Mouse (Mus musculus): ENCODE measurements at regions not wholly inside any gene's neighbourhood (a gene's known extent, or its start where the extent isn't known, plus 50 kb on each side); places are given as distances from the start of the nearest gene placed in this dataset.

GRCm38 (mm10) chr3:20986377-20986727 lies 619.4 kb upstream of the Agtr1b start (continued):
- TF ChIP-seq CHD2 (IDR thresholded peaks at IDR 0.05; ENCODE audit: low read length) (no peak), POLR2AphosphoS5 (IDR thresholded peaks at IDR 0.05; ENCODE audit: borderline replicate concordance, low read depth, low read length) (no peak), TBP (IDR thresholded peaks at IDR 0.05; ENCODE audit: low read depth, low read length) (no peak)

DNA sequence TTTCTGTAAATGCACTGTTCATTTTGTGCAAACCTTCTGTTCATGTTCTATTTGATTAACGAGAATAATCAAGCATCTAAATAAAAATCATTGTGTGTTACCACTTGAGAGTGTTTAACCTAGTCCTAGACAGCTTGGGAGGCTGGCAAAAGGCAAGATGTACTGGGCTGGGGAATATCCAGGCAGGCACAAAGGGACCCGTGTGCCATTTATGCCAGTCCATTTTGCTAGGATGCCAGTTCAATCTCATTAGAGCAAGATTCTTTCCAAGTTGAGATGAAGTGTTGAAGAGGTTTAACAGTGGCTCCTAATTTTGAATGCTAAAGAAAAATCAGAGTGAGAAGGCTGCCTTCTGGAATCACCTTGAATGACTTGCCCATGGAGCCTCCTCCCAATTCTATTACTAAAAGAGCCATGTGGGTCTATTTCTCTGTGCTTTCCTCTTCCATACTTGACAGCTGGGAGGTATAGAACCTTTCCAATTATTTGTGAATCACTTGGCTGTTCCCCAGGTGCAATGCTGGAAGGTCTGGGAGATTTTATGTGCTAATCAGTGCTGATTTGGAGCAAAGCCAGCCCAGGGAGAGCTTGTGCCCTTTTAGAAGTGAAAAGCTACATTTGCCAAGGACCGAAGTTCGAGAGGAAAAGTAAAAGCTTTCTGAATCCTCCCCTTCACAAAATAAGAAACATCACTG lies 618.9 kb upstream of the Agtr1b start:
- no peaks in the 10 kb centered on the region for H3K79me2 ChIP-seq (ENCODE audit: control insufficient read depth, insufficient read depth, low read length, poor library complexity)
- H3K36me3 ChIP-seq (ENCODE audit: control insufficient read depth in 1 of 2, insufficient read depth in 2 of 2, low read length in 2 of 2) = no peaks in the 10 kb centered on the region; a peak in 1 of 4 replicates
- H3K27ac ChIP-seq (ENCODE audit: control insufficient read depth, low read depth, low read length) = no peak overlapping the region
- DNase-seq (ENCODE audit: low read depth, low spot score) = no peak
- H3K4me1 ChIP-seq (ENCODE audit: control insufficient read depth in 1 of 2, insufficient read depth in 2 of 2, low read length in 2 of 2) = no peaks in the 10 kb centered on the region
- H3K27me3 ChIP-seq (ENCODE audit: control insufficient read depth in 1 of 2, insufficient read depth in 2 of 2, low read length in 2 of 2) = no peaks in the 10 kb centered on the region
- no peaks in the 10 kb centered on the region for H3K9me3 ChIP-seq (replicated peaks; ENCODE audit: insufficient read depth, low read length)
- TF ChIP-seq JUND (IDR thresholded peaks at IDR 0.05; ENCODE audit: low read depth, low read length) (no peak), RAD21 (IDR thresholded peaks at IDR 0.05; ENCODE audit: low read depth, low read length) (no peak), CHD2 (IDR thresholded peaks at IDR 0.05; ENCODE audit: low read length) (no peak), CHD1 (IDR thresholded peaks at IDR 0.05; ENCODE audit: low read depth, low read length) (no peak), TCF12 (IDR thresholded peaks at IDR 0.05; ENCODE audit: low read depth, low read length) (no peak), ZC3H11A (IDR thresholded peaks at IDR 0.05; ENCODE audit: low read depth, low read length) (no peak), RCOR1 (IDR thresholded peaks at IDR 0.05; ENCODE audit: low read depth, low read length) (no peak), TAL1 (IDR thresholded peaks at IDR 0.05; ENCODE audit: low read length) (no peak), MYC (IDR thresholded peaks at IDR 0.05; ENCODE audit: low read depth, low read length) (no peak), MEF2A (IDR thresholded peaks at IDR 0.05; ENCODE audit: extremely low read depth, insufficient replicate concordance, low read depth, low read length, poor library complexity, severe bottlenecking) (no peak), SMC3 (IDR thresholded peaks at IDR 0.05; ENCODE audit: low read depth, low read length) (no peak), TBP (IDR thresholded peaks at IDR 0.05; ENCODE audit: low read depth, low read length) (no peak), POLR2AphosphoS5 (IDR thresholded peaks at IDR 0.05; ENCODE audit: borderline replicate concordance, low read depth, low read length) (no peak), E2F4 (IDR thresholded peaks at IDR 0.05; ENCODE audit: borderline replicate concordance, low read depth, low read length) (no peak), POLR2AphosphoS2 (IDR thresholded peaks at IDR 0.05; ENCODE audit: low read length) (no peak), MAFK (IDR thresholded peaks at IDR 0.05; ENCODE audit: borderline replicate concordance, low read depth, low read length) (no peak)
- no peak overlapping the region for H3K4me3 ChIP-seq (ENCODE audit: control insufficient read depth in 1 of 2, insufficient read depth in 1 of 2, low read depth in 2 of 2, low read length in 2 of 2)
- H3K9ac ChIP-seq (ENCODE audit: control insufficient read depth, low read depth, low read length, poor library complexity, severe bottlenecking) = no peak overlapping the region

DNA sequence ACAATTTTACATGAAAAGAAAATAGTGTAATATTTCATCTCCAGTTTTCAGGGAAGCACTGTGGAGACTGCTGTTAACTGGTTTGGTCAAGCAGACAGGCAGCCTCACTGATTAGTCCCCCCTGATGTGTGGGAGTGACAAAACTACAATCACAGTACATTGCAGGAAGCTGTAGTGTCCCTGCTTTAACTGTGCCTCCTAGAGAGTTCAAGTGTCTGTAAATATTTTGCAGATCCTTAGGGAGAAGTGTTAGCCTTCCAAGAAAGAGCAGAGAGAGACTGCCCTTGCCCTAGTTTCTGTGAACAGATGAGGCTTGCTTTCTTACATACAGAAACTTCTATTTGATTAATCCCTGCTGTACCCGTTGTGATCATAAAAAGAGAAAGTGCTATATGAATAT lies 617.2 kb upstream of the Agtr1b start:
- no peaks in the 10 kb centered on the region; a peak in 1 of 4 replicates for H3K36me3 ChIP-seq (ENCODE audit: control insufficient read depth in 1 of 2, insufficient read depth in 2 of 2, low read length in 2 of 2)
- no peaks in the 10 kb centered on the region for H3K27me3 ChIP-seq (ENCODE audit: control insufficient read depth in 1 of 2, insufficient read depth in 2 of 2, low read length in 2 of 2)
- H3K4me3 ChIP-seq (ENCODE audit: control insufficient read depth in 1 of 2, insufficient read depth in 1 of 2, low read depth in 2 of 2, low read length in 2 of 2) = no peak overlapping the region
- H3K4me1 ChIP-seq (ENCODE audit: control insufficient read depth in 1 of 2, insufficient read depth in 2 of 2, low read length in 2 of 2) = no peaks in the 10 kb centered on the region
- no peak for TF ChIP-seq ZMIZ1 (IDR thresholded peaks at IDR 0.05; ENCODE audit: low read depth, low read length)
- TF ChIP-seq TCF12 (IDR thresholded peaks at IDR 0.05; ENCODE audit: low read depth, low read length) = no peak
- TF ChIP-seq JUND (IDR thresholded peaks at IDR 0.05; ENCODE audit: low read depth, low read length) = no peak
- TF ChIP-seq CTCF (IDR thresholded peaks at IDR 0.05 in 2 of 3, conservative IDR thresholded peaks at IDR 0.05 in 1 of 3; ENCODE audit: control insufficient read depth in 1 of 3, insufficient read depth in 1 of 3, low read depth in 2 of 3, low read length in 3 of 3, poor library complexity in 1 of 3, severe bottlenecking in 1 of 3) = no peak
- no peak for TF ChIP-seq ELF1 (IDR thresholded peaks at IDR 0.05; ENCODE audit: low read depth, low read length)
- no peak for TF ChIP-seq SIN3A (IDR thresholded peaks at IDR 0.05; ENCODE audit: low read length)
- no peak for TF ChIP-seq ETS1 (IDR thresholded peaks at IDR 0.05; ENCODE audit: low read depth, low read length)
- no peak for TF ChIP-seq ZC3H11A (IDR thresholded peaks at IDR 0.05; ENCODE audit: low read depth, low read length)
- TF ChIP-seq RAD21 (IDR thresholded peaks at IDR 0.05; ENCODE audit: low read depth, low read length) = no peak
- TF ChIP-seq USF2 (IDR thresholded peaks at IDR 0.05; ENCODE audit: borderline replicate concordance in 1 of 2, insufficient read depth in 1 of 2, low read depth in 1 of 2, low read length in 2 of 2) = no peak
- no peak for TF ChIP-seq TBP (IDR thresholded peaks at IDR 0.05; ENCODE audit: low read depth, low read length)
- no peak for TF ChIP-seq GATA1 (IDR thresholded peaks at IDR 0.05; ENCODE audit: low read depth, low read length)
- TF ChIP-seq POLR2AphosphoS2 (IDR thresholded peaks at IDR 0.05; ENCODE audit: low read length) = no peak
- TF ChIP-seq NRF1 (IDR thresholded peaks at IDR 0.05; ENCODE audit: insufficient read depth, low read depth, low read length, poor library complexity, severe bottlenecking) = no peak
- TF ChIP-seq UBTF (IDR thresholded peaks at IDR 0.05; ENCODE audit: borderline replicate concordance, insufficient read depth, low read depth, low read length) = no peak
- no peak for TF ChIP-seq CHD1 (IDR thresholded peaks at IDR 0.05; ENCODE audit: low read depth, low read length)
- TF ChIP-seq POLR2AphosphoS5 (IDR thresholded peaks at IDR 0.05; ENCODE audit: borderline replicate concordance, low read depth, low read length) = no peak
- DNase-seq (ENCODE audit: low read depth, low spot score) = no peak
- H3K9me3 ChIP-seq (replicated peaks; ENCODE audit: insufficient read depth, low read length) = no peaks in the 10 kb centered on the region
- no peak overlapping the region for H3K27ac ChIP-seq (ENCODE audit: control insufficient read depth, low read depth, low read length)
- no peak overlapping the region for H3K9ac ChIP-seq (ENCODE audit: control insufficient read depth, low read depth, low read length, poor library complexity, severe bottlenecking)
- no peaks in the 10 kb centered on the region for H3K79me2 ChIP-seq (ENCODE audit: control insufficient read depth, insufficient read depth, low read length, poor library complexity)
